Mouse (Mus musculus) embryonic facial prominence, embryonic 13.5 days (tissue): Measurements from ENCODE around the gene Tspan8. TPM values are rescaled to one million over a fixed set of nuclear protein-coding genes. Genes with fewer than 3 reads are reported as not detected.
"Not testable (repeated sequence)": the region's sequence is repeated elsewhere in the genome, so short reads cannot be mapped to it uniquely, and the experiment has no call there.

Experiments
- ATAC-seq: fragments of 200-750 bp; cut with Nextera tagmentation; 2 replicates; pipeline ENCODE4 v1.8.0; 2017; ENCODE audit warnings: low read depth; ENCODE audit not compliant: insufficient number of reproducible peaks, insufficient read depth, low FRiP score, low TSS enrichment
- H3K27ac ChIP-seq: fragments of 300-500 bp; sonication (generic); 2 replicates; pipeline ENCODE4 v1.5.1; 2015; ENCODE audit warnings: moderate library complexity, mild to moderate bottlenecking, inconsistent platforms
- H3K27me3 ChIP-seq: fragments of 300-500 bp; sonication (generic); 2 replicates; pipeline ENCODE4 v1.6.1; 2015; ENCODE audit warnings: mild to moderate bottlenecking, inconsistent platforms
- H3K36me3 ChIP-seq: fragments of 300-500 bp; sonication (generic); 2 replicates; pipeline ENCODE4 v1.6.1; 2015; ENCODE audit warnings: mild to moderate bottlenecking, inconsistent platforms
- H3K4me1 ChIP-seq: fragments of 300-500 bp; sonication (generic); 2 replicates; pipeline ENCODE4 v1.6.1; 2015; ENCODE audit warnings: inconsistent platforms
- H3K4me2 ChIP-seq: fragments of 300-500 bp; sonication (generic); 2 replicates; pipeline ENCODE4 v1.6.1; 2015; ENCODE audit warnings: moderate library complexity, mild to moderate bottlenecking, inconsistent platforms
- H3K4me3 ChIP-seq: fragments of 300-500 bp; sonication (generic); 2 replicates; pipeline ENCODE4 v1.5.1; 2015; ENCODE audit warnings: mild to moderate bottlenecking, inconsistent platforms
- H3K9ac ChIP-seq: fragments of 300-500 bp; sonication (generic); 2 replicates; pipeline ENCODE4 v1.6.1; 2015; ENCODE audit warnings: mild to moderate bottlenecking, inconsistent platforms
- H3K9me3 ChIP-seq: fragments of 300-500 bp; sonication (generic); 2 replicates; pipeline ENCODE4 v1.6.1; 2016; ENCODE audit warnings: inconsistent platforms
- WGBS: fragments of 180-500 bp; shearing (Covaris S2); methylation state at CpG from one replicate; pipeline ENCODE4 v1.1.7; 2015; ENCODE audit warnings: mixed read lengths; 5-methylcytosine and 5-hydroxymethylcytosine counted together
- polyA plus RNA-seq: library from polyadenylated mRNA; unstranded; fragments of >200 nt; fragmentation: Nextera tagmentation; extraction: Ambion mirVana; gene quantifications from 2 replicates; pipeline ENCODE4 v1.2.1, GENCODE M21; 2015

Tspan8 gene
- polyA plus RNA-seq, 1 experiment from 2014 or later, result 4.3 TPM

GRCm38 (mm10) chr10:115803013-115803412 is 13.6 kb upstream of the Tspan8 start:
- not testable (repeated sequence) for H3K4me2 ChIP-seq, H3K36me3 ChIP-seq, H3K27ac ChIP-seq, H3K4me3 ChIP-seq, H3K4me1 ChIP-seq, H3K9ac ChIP-seq, ATAC-seq, H3K27me3 ChIP-seq, H3K9me3 ChIP-seq
- WGBS, result 93% methylated on average over 9 of the region's 9 CpGs

- H3K9ac ChIP-seq, result no peak overlapping the region
- H3K4me1 ChIP-seq, result no peaks in the 10 kb centered on the region
- no peaks in the 10 kb centered on the region for H3K27me3 ChIP-seq
- H3K9me3 ChIP-seq, result no peaks in the 10 kb centered on the region
- H3K4me3 ChIP-seq, result no peak overlapping the region
- no peak overlapping the region for H3K4me2 ChIP-seq
- no peak for ATAC-seq
- no peaks in the 10 kb centered on the region for H3K36me3 ChIP-seq
- H3K27ac ChIP-seq, result no peak overlapping the region
- WGBS, result 93% methylated on average over 2 of the region's 2 CpGs
Measured at GRCm38 (mm10) chr10:115803765-115804164, 12.9 kb upstream of the Tspan8 start.

- Histone ChIP-seq H3K4me2 (no peak overlapping the region), H3K36me3 (no peaks in the 10 kb centered on the region), H3K27ac (no peak overlapping the region), H3K9me3 (no peaks in the 10 kb centered on the region), H3K9ac (no peak overlapping the region), H3K27me3 (no peaks in the 10 kb centered on the region), H3K4me3 (no peak overlapping the region), H3K4me1 (no peaks in the 10 kb centered on the region)
- WGBS, result 69% methylated on average over 5 of the region's 5 CpGs
- ATAC-seq, result no peak
Measured at GRCm38 (mm10) chr10:115805987-115806386, 10.6 kb upstream of the Tspan8 start.

- H3K4me3 ChIP-seq, result no peak overlapping the region
- 82% methylated on average over 7 of the region's 7 CpGs for WGBS
Measured at GRCm38 (mm10) chr10:115809169-115809568, 7.5 kb upstream of the Tspan8 start.

GRCm38 (mm10) chr10:115811519-115811918 is 5.1 kb upstream of the Tspan8 start:
- WGBS, result 29% methylated on average over 5 of the region's 5 CpGs
- H3K9ac ChIP-seq, result no peak overlapping the region
- ATAC-seq, result no peak
- no peaks in the 10 kb centered on the region for H3K9me3 ChIP-seq
- no peak overlapping the region for H3K4me2 ChIP-seq
- no peaks in the 10 kb centered on the region for H3K27me3 ChIP-seq
- H3K36me3 ChIP-seq, result no peaks in the 10 kb centered on the region
- H3K4me3 ChIP-seq, result no peak overlapping the region
- no peaks in the 10 kb centered on the region for H3K4me1 ChIP-seq
- no peak overlapping the region for H3K27ac ChIP-seq

More at GRCm38 (mm10) chr10:115809169-115809568, 7.5 kb upstream of the Tspan8 start:
- H3K9ac ChIP-seq, result no peak overlapping the region
- no peaks in the 10 kb centered on the region for H3K27me3 ChIP-seq
- no peaks in the 10 kb centered on the region for H3K9me3 ChIP-seq
- no peak for ATAC-seq
- no peak overlapping the region for H3K4me2 ChIP-seq
- no peaks in the 10 kb centered on the region for H3K4me1 ChIP-seq
- H3K36me3 ChIP-seq, result no peaks in the 10 kb centered on the region
- no peak overlapping the region for H3K27ac ChIP-seq

GRCm38 (mm10) chr10:115814878-115815277 is 1.8 kb upstream of the Tspan8 start:
- Histone ChIP-seq H3K9me3 (no peaks in the 10 kb centered on the region), H3K27me3 (no peaks in the 10 kb centered on the region), H3K9ac (no peak overlapping the region), H3K36me3 (no peaks in the 10 kb centered on the region), H3K4me2 (no peak overlapping the region), H3K4me1 (no peaks in the 10 kb centered on the region), H3K27ac (no peak overlapping the region), H3K4me3 (no peak overlapping the region)
- 93% methylated on average over 11 of the region's 11 CpGs for WGBS
- ATAC-seq, result no peak

- Histone ChIP-seq H3K9me3 (no peaks in the 10 kb centered on the region), H3K9ac (no peak overlapping the region), H3K27ac (no peak overlapping the region), H3K36me3 (no peaks in the 10 kb centered on the region), H3K4me1 (no peaks in the 10 kb centered on the region), H3K27me3 (no peaks in the 10 kb centered on the region), H3K4me3 (no peak overlapping the region), H3K4me2 (no peak overlapping the region)
- WGBS, result 51% methylated on average over 13 of the region's 13 CpGs
- no peak for ATAC-seq
Measured at GRCm38 (mm10) chr10:115817056-115817724, 558 bp downstream of the Tspan8 start.

- Histone ChIP-seq H3K9me3 (no peaks in the 10 kb centered on the region), H3K27me3 (no peaks in the 10 kb centered on the region), H3K27ac (no peak overlapping the region), H3K4me1 (peaks cover 2% of the 10 kb centered on the region; the same call in 1 of the 2 replicates), H3K9ac (no peak overlapping the region), H3K4me3 (no peak overlapping the region), H3K36me3 (no peaks in the 10 kb centered on the region), H3K4me2 (no peak overlapping the region)
- 90% methylated on average over 7 of the region's 7 CpGs for WGBS
- no peak for ATAC-seq
Measured at GRCm38 (mm10) chr10:115825289-115825688, 8.7 kb downstream of the Tspan8 start.

- Histone ChIP-seq H3K27ac (no peak overlapping the region), H3K36me3 (no peaks in the 10 kb centered on the region), H3K9ac (no peak overlapping the region), H3K4me2 (no peak overlapping the region), H3K4me1 (peaks cover 10% of the 10 kb centered on the region; the same call in 1 of the 2 replicates), H3K27me3 (no peaks in the 10 kb centered on the region), H3K9me3 (no peaks in the 10 kb centered on the region), H3K4me3 (no peak overlapping the region)
- 74% methylated on average over 5 of the region's 5 CpGs for WGBS
- ATAC-seq, result no peak
Measured at GRCm38 (mm10) chr10:115828872-115829271, 12.2 kb downstream of the Tspan8 start.

GRCm38 (mm10) chr10:115829696-115830095 is 13.1 kb downstream of the Tspan8 start:
- H3K9me3 ChIP-seq, result no peaks in the 10 kb centered on the region
- H3K27me3 ChIP-seq, result no peaks in the 10 kb centered on the region
- H3K4me2 ChIP-seq, result no peak overlapping the region
- no peaks in the 10 kb centered on the region for H3K36me3 ChIP-seq
- no peak overlapping the region for H3K27ac ChIP-seq
- no peak overlapping the region for H3K9ac ChIP-seq
- ATAC-seq, result no peak
- H3K4me3 ChIP-seq, result no peak overlapping the region
- peaks cover 18% of the 10 kb centered on the region; the same call in 1 of the 2 replicates for H3K4me1 ChIP-seq
- 76% methylated on average over 1 of the region's 1 CpGs for WGBS

GRCm38 (mm10) chr10:115830726-115831125 is 14.1 kb downstream of the Tspan8 start:
- no peak overlapping the region for H3K9ac ChIP-seq
- no peaks in the 10 kb centered on the region for H3K27me3 ChIP-seq
- no peak overlapping the region for H3K4me3 ChIP-seq
- no peaks in the 10 kb centered on the region for H3K36me3 ChIP-seq
- no peak for ATAC-seq
- H3K4me2 ChIP-seq, result no peak overlapping the region
- H3K27ac ChIP-seq, result no peak overlapping the region
- WGBS, result 17% methylated on average over 3 of the region's 3 CpGs
- no peaks in the 10 kb centered on the region for H3K9me3 ChIP-seq
- peaks cover 21% of the 10 kb centered on the region; the same call in 1 of the 2 replicates for H3K4me1 ChIP-seq

GRCm38 (mm10) chr10:115834017-115834416 is 17.4 kb downstream of the Tspan8 start:
- no peak overlapping the region for H3K9ac ChIP-seq
- WGBS, result 52% methylated on average over 6 of the region's 6 CpGs
- H3K4me1 ChIP-seq, result peaks cover 21% of the 10 kb centered on the region; the same call in 1 of the 2 replicates
- no peaks in the 10 kb centered on the region for H3K36me3 ChIP-seq
- no peaks in the 10 kb centered on the region for H3K27me3 ChIP-seq
- ATAC-seq, result 0 out of 2 replicates have a peak, but pooled peaks have one; percentile 37
- H3K4me3 ChIP-seq, result no peak overlapping the region
- no peak overlapping the region for H3K4me2 ChIP-seq
- H3K9me3 ChIP-seq, result no peaks in the 10 kb centered on the region
- no peak overlapping the region for H3K27ac ChIP-seq
